Mouse (Mus musculus): ENCODE data around the gene Hspa12b. TPM values are rescaled to one million over a fixed set of nuclear protein-coding genes. Genes with fewer than 3 reads are reported as not detected.
A peak's percentile ranks its signal among the peaks of the same experiment; 100 is the strongest.

Hspa12b gene
- polyA plus RNA-seq, 1 experiment from 2014 or later, result 20.3 TPM

DNA sequence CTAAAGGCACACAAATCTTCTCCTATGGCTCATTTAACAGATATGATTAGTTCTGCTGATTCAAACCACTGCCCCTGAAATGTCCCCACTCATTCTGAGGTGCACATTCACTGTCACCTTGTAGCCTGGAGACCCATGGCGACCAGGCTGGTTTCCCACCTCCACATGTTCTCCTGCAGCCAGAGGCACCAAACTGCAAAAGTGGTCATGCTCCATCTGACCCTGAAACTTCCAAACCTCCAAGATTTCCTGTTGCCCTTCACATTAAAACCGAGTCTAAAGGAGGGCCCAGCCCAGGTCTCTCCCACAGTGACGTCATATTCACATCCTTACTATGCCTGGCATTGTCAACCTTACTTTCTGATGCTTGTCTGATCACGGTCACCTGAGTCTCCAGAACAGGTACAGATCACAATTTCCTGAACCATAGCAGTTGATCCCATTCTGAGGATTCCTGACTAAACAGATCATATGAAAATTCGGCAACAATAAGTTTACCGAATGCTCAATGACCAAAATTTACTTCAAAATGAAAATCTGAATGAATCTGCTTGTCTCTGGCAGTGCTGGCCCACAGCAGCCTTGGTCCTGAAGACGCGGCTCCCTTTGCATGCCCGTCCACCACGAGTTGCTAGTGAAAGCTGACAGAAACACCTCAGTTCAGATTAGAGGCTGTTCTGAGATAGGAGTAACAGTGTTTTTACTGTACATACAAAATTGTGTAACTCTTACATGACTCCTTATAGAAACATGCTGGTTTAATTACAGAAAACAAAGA, 5.2 kb downstream of the Hspa12b start:
- H3K27me3 ChIP-seq, result no peaks in the 10 kb centered on the region
- H3K4me3 ChIP-seq (replicated peaks), result no peak overlapping the region
- H3K9ac ChIP-seq, result no peak overlapping the region
- peaks cover 34% of the 10 kb centered on the region for H3K36me3 ChIP-seq
- H3K4me1 ChIP-seq, result peaks cover 47% of the 10 kb centered on the region
- no peaks in the 10 kb centered on the region for H3K9me3 ChIP-seq (replicated peaks)
- no peak overlapping the region for H3K4me2 ChIP-seq
- H3K27ac ChIP-seq, result no peak overlapping the region
- 80% methylated on average over 10 of the region's 10 CpGs for WGBS
- no peak for ATAC-seq (replicated peaks; ENCODE audit: low FRiP score)

DNA sequence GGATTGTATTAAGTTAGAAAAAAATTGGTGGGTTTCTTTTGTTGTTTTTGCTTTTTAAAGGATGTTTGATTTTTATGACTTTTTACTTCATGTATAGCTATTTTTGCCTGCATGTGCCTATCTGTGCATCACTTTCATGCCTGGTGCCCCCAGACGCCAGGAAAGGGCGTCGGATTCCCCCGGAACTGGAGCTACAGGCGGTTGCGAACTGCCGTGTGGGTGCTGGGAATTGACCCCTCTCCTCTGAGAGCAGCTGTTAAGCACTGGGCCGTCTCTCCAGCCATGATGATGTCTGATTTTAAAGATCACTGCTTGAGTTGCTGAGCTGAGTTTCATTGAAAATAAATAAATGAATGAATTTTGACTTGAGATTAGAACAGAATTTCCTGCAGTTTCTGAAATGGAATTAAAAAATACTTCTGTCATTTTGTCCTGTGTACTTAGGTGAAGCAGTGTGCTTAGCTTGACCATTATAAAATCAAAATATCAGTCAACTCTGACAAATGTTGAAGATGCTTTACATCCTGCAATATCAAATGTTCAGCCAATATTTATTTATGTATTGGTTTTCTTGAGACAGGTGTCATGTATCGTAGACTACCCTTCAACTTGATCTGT, 6.0 kb downstream of the Hspa12b start, which contains the start of gene Gm11037:
Gm11037 (plus strand) TSS at position 568 of the 618 bp plus-strand sequence.
- Histone ChIP-seq H3K27me3 (no peaks in the 10 kb centered on the region), H3K9me3 (replicated peaks) (no peaks in the 10 kb centered on the region), H3K4me2 (no peak within 1 kb of the TSS), H3K4me1 (peaks cover 42% of the 10 kb centered on the region), H3K27ac (peak within 1 kb of the TSS; percentile 54), H3K4me3 (replicated peaks) (no peak within 1 kb of the TSS), H3K9ac (no peak within 1 kb of the TSS), H3K36me3 (peaks cover 41% of the 10 kb centered on the region)
- WGBS, result 79% methylated on average over 9 of the region's 9 CpGs
- no peak for ATAC-seq (replicated peaks; ENCODE audit: low FRiP score)

- no peaks in the 10 kb centered on the region for H3K9me3 ChIP-seq (replicated peaks)
- no peak overlapping the region for H3K9ac ChIP-seq
- H3K4me3 ChIP-seq (replicated peaks), result no peak overlapping the region
- H3K27me3 ChIP-seq, result no peaks in the 10 kb centered on the region
- no peak; the same call in 1 of the 2 replicates for ATAC-seq (replicated peaks; ENCODE audit: low FRiP score)
- peaks cover 55% of the 10 kb centered on the region for H3K36me3 ChIP-seq
- H3K4me2 ChIP-seq, result no peak overlapping the region
- H3K4me1 ChIP-seq, result peaks cover 29% of the 10 kb centered on the region
- 40% methylated on average over 1 of the region's 1 CpGs for WGBS
- H3K27ac ChIP-seq, result peak overlapping the region; percentile 70
Observed at GRCm38 (mm10) chr2:131134381-131134780, 7.3 kb downstream of the Hspa12b start.

- H3K27ac ChIP-seq, result peak overlapping the region; percentile 70
Observed at GRCm38 (mm10) chr2:131134826-131135400, 7.8 kb downstream of the Hspa12b start.

DNA sequence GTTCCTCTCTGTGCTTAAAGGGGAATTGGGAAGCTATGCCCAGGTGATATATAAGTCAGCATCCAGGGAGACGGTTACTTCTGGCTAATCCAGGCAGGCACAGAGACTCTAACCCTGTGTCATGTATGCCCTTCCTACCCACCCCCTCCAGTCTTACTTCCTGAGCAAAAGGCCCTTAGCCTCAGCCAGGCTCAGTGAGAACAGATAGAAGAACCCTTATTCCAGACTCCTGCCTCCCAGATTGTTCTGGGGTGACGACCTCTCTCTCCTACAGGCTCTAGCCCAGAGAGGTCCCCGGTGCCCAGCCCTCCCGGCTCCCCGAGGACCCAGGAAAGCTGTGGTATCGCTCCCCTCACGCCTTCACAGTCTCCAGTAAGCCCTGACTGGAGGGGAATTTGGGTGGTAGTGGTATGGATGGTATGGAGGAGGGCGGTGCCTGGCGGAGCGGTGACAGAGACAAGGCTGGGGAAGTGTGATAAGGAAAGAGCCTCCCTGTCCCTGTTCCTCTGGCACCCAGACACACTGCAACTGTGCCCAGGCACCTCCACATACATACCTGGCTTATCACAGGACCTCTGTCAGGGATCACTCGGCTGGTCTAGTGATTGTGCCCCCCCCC, 8.6 kb downstream of the Hspa12b start:
- no peaks in the 10 kb centered on the region for H3K9me3 ChIP-seq (replicated peaks)
- no peaks in the 10 kb centered on the region for H3K27me3 ChIP-seq
- peaks cover 34% of the 10 kb centered on the region for H3K4me1 ChIP-seq
- H3K27ac ChIP-seq, result peak overlapping the region; percentile 70; the same call in 1 of the 2 replicates
- no peak overlapping the region for H3K4me2 ChIP-seq
- ATAC-seq (replicated peaks; ENCODE audit: low FRiP score), result peak; percentile 82
- 72% methylated on average over 11 of the region's 11 CpGs for WGBS
- H3K36me3 ChIP-seq, result peaks cover 64% of the 10 kb centered on the region
- no peak overlapping the region for H3K9ac ChIP-seq
- H3K4me3 ChIP-seq (replicated peaks), result no peak overlapping the region

More at GRCm38 (mm10) chr2:131134826-131135400, 7.8 kb downstream of the Hspa12b start:
- Histone ChIP-seq H3K4me2 (no peak overlapping the region), H3K9me3 (replicated peaks) (no peaks in the 10 kb centered on the region), H3K27me3 (no peaks in the 10 kb centered on the region), H3K36me3 (peaks cover 60% of the 10 kb centered on the region), H3K4me3 (replicated peaks) (no peak overlapping the region), H3K4me1 (peaks cover 30% of the 10 kb centered on the region), H3K9ac (no peak overlapping the region)
- no peak for ATAC-seq (replicated peaks; ENCODE audit: low FRiP score)
- WGBS, result 82% methylated on average over 8 of the region's 8 CpGs

DNA sequence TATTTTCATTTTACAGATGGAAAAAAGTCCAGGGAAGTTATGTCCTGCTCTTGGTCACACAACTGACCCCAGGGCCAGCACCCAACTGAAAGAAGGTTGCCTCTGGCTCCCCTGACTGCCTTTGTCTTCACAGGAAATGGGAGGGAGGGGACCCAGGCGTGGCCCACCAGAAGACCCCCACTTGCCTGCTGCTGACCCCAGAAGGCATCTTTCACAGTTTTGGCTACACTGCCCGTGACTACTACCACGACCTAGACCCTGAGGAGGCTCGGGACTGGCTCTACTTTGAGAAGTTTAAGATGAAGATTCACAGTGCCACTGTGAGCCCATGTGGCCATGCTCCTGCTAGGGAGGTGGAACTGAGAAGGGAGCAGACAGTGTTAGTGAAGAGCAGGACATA, 11.2 kb downstream of the Hspa12b start:
- Histone ChIP-seq H3K4me1 (peaks cover 51% of the 10 kb centered on the region), H3K36me3 (peaks cover 79% of the 10 kb centered on the region), H3K4me3 (replicated peaks) (no peak overlapping the region), H3K9me3 (replicated peaks) (no peaks in the 10 kb centered on the region), H3K9ac (no peak overlapping the region), H3K27ac (no peak overlapping the region), H3K27me3 (no peaks in the 10 kb centered on the region), H3K4me2 (no peak overlapping the region)
- WGBS, result 82% methylated on average over 4 of the region's 4 CpGs
- no peak for ATAC-seq (replicated peaks; ENCODE audit: low FRiP score)

DNA sequence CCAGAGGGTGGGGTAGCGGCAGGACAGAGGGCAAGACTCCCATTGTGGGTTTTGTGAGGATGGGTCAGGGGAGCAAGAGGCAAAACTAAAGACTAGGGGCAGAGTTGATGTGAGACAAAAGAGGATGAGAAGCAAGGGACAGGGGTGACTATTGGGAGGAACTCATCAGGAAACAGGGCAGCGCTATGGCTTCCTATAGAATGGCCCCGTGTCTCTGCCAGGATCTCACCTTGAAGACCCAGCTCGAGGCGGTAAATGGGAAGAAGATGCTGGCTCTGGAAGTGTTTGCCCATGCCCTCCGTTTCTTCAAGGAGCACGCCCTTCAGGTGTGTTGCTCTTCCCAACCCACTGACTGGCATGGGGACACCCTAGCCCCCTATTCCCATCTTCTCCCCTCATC, 11.7 kb downstream of the Hspa12b start:
- H3K27ac ChIP-seq, result no peak overlapping the region
- 94% methylated on average over 7 of the region's 7 CpGs for WGBS
- H3K36me3 ChIP-seq, result peaks cover 79% of the 10 kb centered on the region
- no peak for ATAC-seq (replicated peaks; ENCODE audit: low FRiP score)
- no peak overlapping the region for H3K4me3 ChIP-seq (replicated peaks)
- no peak overlapping the region for H3K4me2 ChIP-seq
- H3K27me3 ChIP-seq, result no peaks in the 10 kb centered on the region
- no peak overlapping the region for H3K9ac ChIP-seq
- H3K9me3 ChIP-seq (replicated peaks), result no peaks in the 10 kb centered on the region
- H3K4me1 ChIP-seq, result peaks cover 51% of the 10 kb centered on the region

GRCm38 (mm10) chr2:131139287-131139686, 12.2 kb downstream of the Hspa12b start:
- H3K9me3 ChIP-seq (replicated peaks), result no peaks in the 10 kb centered on the region
- ATAC-seq (replicated peaks; ENCODE audit: low FRiP score), result no peak
- H3K36me3 ChIP-seq, result peaks cover 77% of the 10 kb centered on the region
- 0 out of 2 replicates have a peak overlapping the region, but pooled peaks have one; percentile 59 for H3K27ac ChIP-seq
- no peak overlapping the region for H3K4me2 ChIP-seq
- H3K27me3 ChIP-seq, result no peaks in the 10 kb centered on the region
- H3K4me3 ChIP-seq (replicated peaks), result no peak overlapping the region
- peaks cover 51% of the 10 kb centered on the region for H3K4me1 ChIP-seq
- no peak overlapping the region for H3K9ac ChIP-seq
- 91% methylated on average over 5 of the region's 5 CpGs for WGBS

DNA sequence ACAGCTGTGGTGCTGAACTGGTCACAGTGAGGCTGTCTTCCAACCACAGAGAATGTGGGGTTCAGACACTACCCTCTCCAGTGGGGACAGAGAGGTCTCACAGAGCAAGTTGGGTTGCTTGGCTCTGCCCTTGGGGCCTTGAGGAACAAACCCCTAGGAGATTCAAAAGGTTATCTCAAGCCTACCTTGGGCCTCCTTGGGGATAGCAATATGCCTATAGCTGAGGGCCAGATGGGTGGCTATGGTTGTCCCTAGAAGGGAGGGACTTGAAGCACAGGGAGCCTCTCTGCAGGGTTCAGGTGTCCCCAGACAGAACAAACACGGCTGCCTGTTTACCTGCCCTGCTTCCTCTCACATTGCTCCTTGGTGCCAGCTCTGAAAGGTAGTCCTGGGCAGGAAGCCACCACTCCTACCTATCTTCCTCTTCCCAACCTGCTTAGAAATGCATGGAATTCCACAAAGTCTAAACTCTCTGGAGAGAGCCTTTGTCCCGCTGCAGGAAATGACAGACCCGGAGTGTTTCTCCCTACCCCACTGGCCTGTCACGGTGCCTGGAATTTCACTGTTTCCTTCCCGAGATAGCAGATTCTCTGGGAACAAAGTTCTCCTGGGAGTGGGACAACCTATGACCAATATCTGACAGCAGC, 12.9 kb downstream of the Hspa12b start:
- H3K36me3 ChIP-seq, result peaks cover 77% of the 10 kb centered on the region
- no peak overlapping the region for H3K9ac ChIP-seq
- peaks cover 47% of the 10 kb centered on the region for H3K4me1 ChIP-seq
- 37% methylated on average over 5 of the region's 5 CpGs for WGBS
- ATAC-seq (replicated peaks; ENCODE audit: low FRiP score), result no peak
- no peak overlapping the region for H3K4me3 ChIP-seq (replicated peaks)
- H3K9me3 ChIP-seq (replicated peaks), result no peaks in the 10 kb centered on the region
- H3K4me2 ChIP-seq, result no peak overlapping the region
- peak overlapping the region; percentile 59; the same call in 1 of the 2 replicates for H3K27ac ChIP-seq
- no peaks in the 10 kb centered on the region for H3K27me3 ChIP-seq

GRCm38 (mm10) chr2:131140533-131140905, 13.4 kb downstream of the Hspa12b start:
- Histone ChIP-seq H3K36me3 (peaks cover 81% of the 10 kb centered on the region), H3K4me1 (peaks cover 42% of the 10 kb centered on the region), H3K4me3 (replicated peaks) (no peak overlapping the region), H3K9ac (no peak overlapping the region), H3K27me3 (no peaks in the 10 kb centered on the region), H3K9me3 (replicated peaks) (no peaks in the 10 kb centered on the region), H3K27ac (peak overlapping the region; percentile 59; the same call in 1 of the 2 replicates), H3K4me2 (no peak overlapping the region)
- WGBS, result 64% methylated on average over 5 of the region's 5 CpGs
- no peak for ATAC-seq (replicated peaks; ENCODE audit: low FRiP score)

DNA sequence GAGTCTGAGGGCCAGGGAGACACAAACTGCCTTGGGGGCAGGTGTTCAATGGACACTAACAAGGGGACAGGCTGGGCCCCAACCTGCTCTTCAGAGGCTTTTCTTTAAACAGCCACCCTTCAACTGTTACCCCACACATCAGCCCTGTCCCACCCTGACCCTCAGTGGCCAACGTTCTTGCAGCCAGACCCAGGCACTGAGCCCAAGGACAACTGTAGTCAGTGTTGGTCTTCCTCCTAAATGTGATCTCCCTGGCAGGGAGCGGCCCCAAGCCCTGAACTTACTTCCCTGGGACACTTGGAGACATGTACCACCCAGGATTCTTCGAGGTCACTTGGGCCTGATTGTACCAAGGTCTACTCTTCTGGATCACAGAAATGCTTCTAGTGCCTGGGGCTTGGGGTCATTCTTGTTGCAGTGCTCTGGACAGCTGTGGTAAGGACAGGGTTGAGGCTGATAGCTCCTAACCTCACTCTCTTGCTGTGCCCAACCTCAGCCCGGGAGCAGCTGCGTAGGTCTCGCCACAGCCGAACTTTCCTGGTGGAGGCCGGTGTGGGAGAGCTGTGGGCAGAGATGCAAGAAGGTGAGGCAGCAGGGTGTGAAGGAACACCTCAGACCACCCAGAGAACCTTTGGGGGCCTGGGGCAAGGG, 14.4 kb downstream of the Hspa12b start:
- Histone ChIP-seq H3K4me3 (replicated peaks) (no peak overlapping the region), H3K9ac (no peak overlapping the region), H3K27ac (peak overlapping the region; percentile 19; the same call in 1 of the 2 replicates), H3K36me3 (peaks cover 87% of the 10 kb centered on the region), H3K4me1 (peaks cover 36% of the 10 kb centered on the region), H3K27me3 (no peaks in the 10 kb centered on the region), H3K9me3 (replicated peaks) (no peaks in the 10 kb centered on the region), H3K4me2 (no peak overlapping the region)
- 73% methylated on average over 8 of the region's 8 CpGs for WGBS
- ATAC-seq (replicated peaks; ENCODE audit: low FRiP score), result no peak

Measured in kidney, embryonic 15.5 days (tissue).